Mouse (Mus musculus): ENCODE data around the gene Shank2.

Shank2 gene

GRCm38 (mm10) chr7:144258332-144258731 is 256.6 kb downstream of the Shank2 start:
- DNase-seq (ENCODE audit: low read depth in 2 of 2, low spot score in 2 of 2): no peak

- no peak for DNase-seq (ENCODE audit: low read depth in 2 of 2, low spot score in 2 of 2)
Observed at GRCm38 (mm10) chr7:144262666-144263065, 260.9 kb downstream of the Shank2 start.

- no peak for DNase-seq (ENCODE audit: low read depth in 2 of 2, low spot score in 2 of 2)
Observed at GRCm38 (mm10) chr7:144266745-144267144, 265.0 kb downstream of the Shank2 start.

- no peak for DNase-seq (ENCODE audit: low read depth in 2 of 2, low spot score in 2 of 2)
Observed at GRCm38 (mm10) chr7:144268329-144268728, 266.6 kb downstream of the Shank2 start.

- DNase-seq (ENCODE audit: low read depth in 2 of 2, low spot score in 2 of 2): no peak
Observed at GRCm38 (mm10) chr7:144268778-144269177, 267.1 kb downstream of the Shank2 start.

- DNase-seq (ENCODE audit: low read depth in 2 of 2, low spot score in 2 of 2): no peak
Observed at GRCm38 (mm10) chr7:144271074-144271473, 269.3 kb downstream of the Shank2 start.

GRCm38 (mm10) chr7:144278703-144279102 is 277.0 kb downstream of the Shank2 start:
- no peak for DNase-seq (ENCODE audit: low read depth in 2 of 2, low spot score in 2 of 2)

GRCm38 (mm10) chr7:144283701-144284100 is 282.0 kb downstream of the Shank2 start:
- DNase-seq (ENCODE audit: low read depth in 2 of 2, low spot score in 2 of 2): no peak

- DNase-seq (ENCODE audit: low read depth in 2 of 2, low spot score in 2 of 2): no peak
Observed at GRCm38 (mm10) chr7:144284241-144285065, 282.7 kb downstream of the Shank2 start.

- no peak for DNase-seq (ENCODE audit: low read depth in 2 of 2, low spot score in 2 of 2)
Observed at GRCm38 (mm10) chr7:144285066-144285633, 283.4 kb downstream of the Shank2 start.

- no peak for DNase-seq (ENCODE audit: low read depth in 2 of 2, low spot score in 2 of 2)
Observed at GRCm38 (mm10) chr7:144285912-144286311, 284.2 kb downstream of the Shank2 start.

GRCm38 (mm10) chr7:144287991-144288390 is 286.3 kb downstream of the Shank2 start:
- DNase-seq (ENCODE audit: low read depth in 2 of 2, low spot score in 2 of 2): no peak

GRCm38 (mm10) chr7:144291478-144291877 is 289.8 kb downstream of the Shank2 start:
- no peak for DNase-seq (ENCODE audit: low read depth in 2 of 2, low spot score in 2 of 2)

GRCm38 (mm10) chr7:144293611-144294010 is 291.9 kb downstream of the Shank2 start:
- DNase-seq (ENCODE audit: low read depth in 2 of 2, low spot score in 2 of 2): no peak

GRCm38 (mm10) chr7:144294239-144295200 is 292.8 kb downstream of the Shank2 start:
- DNase-seq (ENCODE audit: low read depth in 2 of 2, low spot score in 2 of 2): no peak

GRCm38 (mm10) chr7:144299351-144299750 is 297.6 kb downstream of the Shank2 start:
- no peak for DNase-seq (ENCODE audit: low read depth in 2 of 2, low spot score in 2 of 2)

- no peak for DNase-seq (ENCODE audit: low read depth in 2 of 2, low spot score in 2 of 2)
Observed at GRCm38 (mm10) chr7:144301646-144302045, 299.9 kb downstream of the Shank2 start.

GRCm38 (mm10) chr7:144302498-144302897 is 300.8 kb downstream of the Shank2 start:
- no peak for DNase-seq (ENCODE audit: low read depth in 2 of 2, low spot score in 2 of 2)

- DNase-seq (ENCODE audit: low read depth in 2 of 2, low spot score in 2 of 2): no peak
Observed at GRCm38 (mm10) chr7:144307853-144308409, 306.2 kb downstream of the Shank2 start.

GRCm38 (mm10) chr7:144314438-144315105 is 312.8 kb downstream of the Shank2 start:
- DNase-seq (ENCODE audit: low read depth in 2 of 2, low spot score in 2 of 2): no peak

- no peak for DNase-seq (ENCODE audit: low read depth in 2 of 2, low spot score in 2 of 2)
Observed at GRCm38 (mm10) chr7:144316224-144316623, 314.5 kb downstream of the Shank2 start.

Data from CD8-positive naive resting alpha-beta T cell, adult 2 months (primary cell).